Mouse (Mus musculus): ENCODE results near the gene Cdkn2d.
"Not testable (repeated sequence)": the region's sequence is repeated elsewhere in the genome, so short reads cannot be mapped to it uniquely, and the experiment has no call there.

Gene Cdkn2d

DNA sequence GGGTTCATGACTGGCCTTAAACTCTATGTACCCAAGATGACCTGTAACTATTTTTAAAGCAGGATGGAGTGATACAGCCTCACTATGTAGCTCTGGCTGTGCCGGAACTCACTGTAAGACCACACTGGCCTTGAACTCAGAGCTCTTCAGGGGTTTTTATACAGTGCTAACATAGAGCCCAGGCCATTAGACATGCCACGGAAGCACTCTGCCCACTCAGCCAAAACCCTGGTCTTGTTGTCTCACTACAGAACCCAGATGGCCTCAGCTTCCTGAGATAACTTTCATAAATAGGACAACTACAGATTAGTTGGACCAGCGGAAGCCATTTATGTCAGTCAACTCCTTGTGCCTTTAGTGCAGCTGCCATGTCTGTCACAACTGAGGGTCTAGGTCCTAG, 16.9 kb downstream of the Cdkn2d start:
- no peak for DNase-seq

DNA sequence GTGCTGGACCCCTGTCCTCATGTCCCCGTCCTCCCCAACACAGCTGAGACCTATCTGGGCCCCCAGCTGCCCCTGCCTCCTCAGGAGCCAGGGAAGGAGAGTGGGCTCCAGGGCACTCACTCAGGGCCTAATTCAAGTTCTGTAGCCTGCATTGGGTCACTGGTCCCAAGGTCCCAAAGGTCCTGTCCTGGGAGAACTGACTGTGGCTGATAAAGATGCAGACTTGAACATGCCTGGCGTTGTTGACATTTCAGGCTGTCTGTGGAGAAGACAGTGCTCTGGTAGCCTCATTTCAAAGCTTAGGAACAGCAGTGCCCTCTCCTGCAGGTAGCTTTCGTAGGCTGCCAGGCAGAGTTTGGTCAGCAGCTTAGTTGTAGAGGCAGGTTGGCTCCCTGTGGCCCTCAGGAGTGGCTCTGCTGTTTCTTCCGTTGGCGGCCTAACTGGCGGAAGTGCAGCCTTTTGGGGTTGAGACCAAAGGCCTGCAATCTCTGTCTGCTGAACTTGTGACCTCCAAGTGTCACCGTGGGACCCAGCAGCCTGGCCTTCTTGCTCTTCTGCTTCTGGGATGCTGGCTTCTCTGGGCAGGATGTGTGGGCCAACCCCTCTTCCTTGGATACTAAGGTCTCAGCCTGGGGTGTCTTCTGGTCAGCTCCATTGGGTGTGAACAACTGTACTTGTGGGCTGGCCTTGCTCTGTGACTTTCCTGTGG, 17.5 kb downstream of the Cdkn2d start:
- no peak for DNase-seq

DNA sequence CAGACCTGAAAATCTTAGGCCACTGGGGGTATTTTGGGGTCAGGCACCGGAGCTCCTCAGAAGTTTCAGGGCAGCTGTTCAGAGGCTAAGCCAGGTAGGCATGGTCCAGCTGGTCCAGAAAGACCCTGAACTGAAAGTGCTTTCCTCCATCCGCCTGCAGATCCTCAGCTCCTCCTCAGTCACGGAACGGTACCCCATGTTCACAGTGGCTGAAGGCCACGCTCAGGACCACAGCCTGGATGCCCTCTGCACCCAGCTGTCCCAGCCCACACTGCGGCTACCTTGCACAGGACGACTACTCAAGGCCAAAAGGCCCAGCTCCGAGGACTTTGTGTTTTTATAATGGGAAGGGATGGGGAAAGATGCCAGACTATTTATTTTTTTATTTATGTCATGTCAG, 18.1 kb downstream of the Cdkn2d start:
- no peak for DNase-seq

DNA sequence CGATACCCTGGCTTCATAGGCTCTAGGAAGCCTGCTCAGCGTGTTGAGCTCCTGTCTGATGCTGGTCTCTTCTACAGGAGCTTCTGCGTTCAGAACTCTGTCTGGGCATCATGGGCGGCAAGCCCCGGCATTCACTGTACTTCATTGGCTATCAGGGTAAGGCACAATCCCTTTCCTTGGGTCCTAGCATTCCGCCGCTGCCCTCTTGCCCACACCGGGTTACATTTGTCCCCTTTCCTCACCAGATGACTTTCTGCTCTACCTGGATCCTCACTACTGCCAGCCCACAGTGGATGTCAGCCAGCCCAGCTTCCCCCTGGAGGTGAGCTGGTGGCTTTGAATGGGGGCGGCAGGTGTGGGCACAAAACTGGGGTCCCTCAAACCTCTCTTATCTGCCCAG, 18.8 kb downstream of the Cdkn2d start:
- no peak for DNase-seq

DNA sequence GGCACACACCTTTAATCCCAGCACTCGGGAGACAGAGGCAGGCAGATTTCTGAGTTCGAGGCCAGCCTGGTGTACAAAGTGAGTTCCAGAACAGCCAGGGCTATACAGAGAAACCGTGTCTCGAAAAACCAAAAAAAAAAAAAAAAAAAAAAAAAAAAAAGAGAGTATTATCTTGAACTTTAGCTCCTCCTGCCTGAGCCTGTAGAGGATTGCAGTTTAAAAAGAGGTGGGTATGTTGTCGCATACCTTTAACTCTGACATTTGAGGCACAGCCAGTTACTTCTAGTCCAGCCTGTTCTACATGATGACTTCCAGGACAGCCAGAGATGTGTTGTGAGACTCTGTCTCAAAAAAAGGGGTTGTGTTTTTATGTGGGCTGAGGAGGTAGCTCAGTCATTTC, 21.6 kb downstream of the Cdkn2d start:
- not testable (repeated sequence) for DNase-seq

DNA sequence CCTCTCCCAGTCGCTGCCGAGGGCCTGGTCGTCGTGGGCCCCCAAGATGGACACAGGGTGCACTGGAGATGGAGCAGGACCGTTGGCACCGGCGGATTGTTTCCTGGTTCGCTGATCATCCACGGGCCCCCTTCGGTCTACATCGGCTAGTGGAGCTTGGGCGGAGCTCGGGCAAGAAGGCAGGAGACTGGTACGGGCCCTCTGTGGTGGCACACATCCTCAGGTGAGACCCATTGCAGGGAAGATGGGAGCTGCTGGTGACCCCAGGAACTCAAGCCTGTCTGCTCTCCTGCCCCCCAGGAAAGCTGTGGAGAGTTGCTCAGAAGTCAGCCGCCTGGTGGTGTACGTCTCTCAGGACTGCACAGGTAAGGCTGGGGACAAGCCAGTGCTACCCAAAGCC, 22.9 kb downstream of the Cdkn2d start:
- DNase-seq, result no peak

GRCm38 (mm10) chr9:21266889-21267288, 24.3 kb downstream of the Cdkn2d start:
- no peak for DNase-seq

DNA sequence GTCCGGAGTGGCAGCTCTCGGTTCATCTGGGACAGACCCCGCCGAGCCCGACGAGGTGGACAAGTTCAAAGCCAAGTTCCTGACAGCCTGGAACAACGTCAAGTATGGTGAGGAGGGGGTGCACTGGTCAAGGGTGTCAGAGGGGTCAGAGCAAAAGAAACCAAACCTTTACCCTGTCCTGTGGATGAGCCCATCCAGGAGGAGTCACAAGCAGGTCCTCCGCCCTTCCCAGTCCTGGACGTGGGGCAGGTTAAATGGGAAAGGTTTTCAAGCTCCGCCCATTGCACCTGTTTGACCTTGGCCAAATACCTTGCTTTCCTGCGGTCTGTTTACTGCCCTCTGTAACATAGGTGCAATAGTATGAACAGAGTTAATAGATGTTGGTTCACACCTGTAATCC, 25.6 kb downstream of the Cdkn2d start:
- peak; percentile 79 for DNase-seq

GRCm38 (mm10) chr9:21265000-21265561, 26.1 kb downstream of the Cdkn2d start, which contains the start of gene Atg4d:
Atg4d (plus strand) TSS chr9:21265293.
- DNase-seq, result peak; percentile 99

DNA sequence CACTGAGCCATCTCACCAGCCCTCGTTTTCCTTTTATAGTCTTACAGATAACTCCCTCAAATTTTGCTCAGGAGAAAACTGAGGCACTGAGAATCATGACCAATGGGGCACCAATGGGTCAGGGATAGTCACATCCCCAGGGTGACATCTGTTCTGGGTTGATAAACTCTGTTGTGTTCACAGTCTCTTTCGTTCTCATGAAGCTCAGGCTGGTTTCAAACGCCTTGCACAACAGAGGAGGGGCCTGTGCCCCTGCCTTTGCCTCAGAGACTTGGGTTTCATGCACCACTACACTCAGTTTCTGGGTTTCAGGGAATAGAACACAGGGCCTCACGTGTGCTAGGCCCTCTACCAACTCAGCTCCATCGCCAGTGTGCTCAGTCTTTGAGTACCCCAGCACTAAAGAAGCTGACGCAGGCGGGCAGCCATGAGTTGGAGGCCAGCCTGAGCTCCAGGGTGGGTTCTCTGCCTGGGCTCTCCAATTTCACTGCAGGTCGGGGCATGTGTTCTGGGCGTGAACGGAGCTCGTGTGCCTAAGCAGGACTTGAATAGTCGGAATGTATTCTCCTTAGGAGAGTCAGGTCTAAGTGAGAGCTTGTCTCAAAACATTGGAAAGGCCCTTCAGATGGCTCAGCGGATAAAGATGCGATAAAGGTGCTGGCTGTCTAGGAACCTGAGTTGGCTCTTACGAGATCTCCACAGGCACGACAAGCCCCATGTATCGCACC, 26.8 kb downstream of the Cdkn2d start:
- no peak for DNase-seq

GRCm38 (mm10) chr9:21261831-21262230, 29.4 kb downstream of the Cdkn2d start:
- DNase-seq, result no peak

DNA sequence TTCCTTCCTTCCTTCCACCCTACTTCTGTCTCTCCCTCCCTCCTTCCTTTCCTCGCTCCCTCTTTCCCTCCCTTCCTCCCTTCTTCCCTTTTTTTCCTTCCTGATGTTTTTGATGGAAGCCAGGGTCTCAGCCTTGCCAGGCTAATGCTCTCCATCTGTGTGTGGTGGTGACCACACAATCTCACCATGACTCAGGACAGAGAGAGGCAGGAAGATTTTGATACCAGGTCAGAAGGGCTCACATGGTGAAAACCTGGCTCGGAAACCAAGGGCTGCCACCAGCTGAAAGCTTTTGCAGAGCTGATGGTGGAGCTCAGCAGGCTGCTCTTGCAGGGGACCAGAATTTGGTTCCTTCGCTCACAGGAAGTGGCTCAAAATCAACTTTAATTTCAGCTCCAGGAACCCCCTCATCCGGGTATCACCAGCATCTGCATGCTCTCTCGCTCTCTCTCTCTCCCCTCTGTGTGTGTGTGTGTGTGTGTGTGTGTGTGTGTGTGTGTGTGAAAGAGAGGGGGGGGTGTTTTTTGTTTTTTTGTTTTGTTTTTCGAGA, 30.6 kb downstream of the Cdkn2d start:
- DNase-seq, result no peak

- not testable (repeated sequence) for DNase-seq
Measured at GRCm38 (mm10) chr9:21256349-21256748, 34.9 kb downstream of the Cdkn2d start.

DNA sequence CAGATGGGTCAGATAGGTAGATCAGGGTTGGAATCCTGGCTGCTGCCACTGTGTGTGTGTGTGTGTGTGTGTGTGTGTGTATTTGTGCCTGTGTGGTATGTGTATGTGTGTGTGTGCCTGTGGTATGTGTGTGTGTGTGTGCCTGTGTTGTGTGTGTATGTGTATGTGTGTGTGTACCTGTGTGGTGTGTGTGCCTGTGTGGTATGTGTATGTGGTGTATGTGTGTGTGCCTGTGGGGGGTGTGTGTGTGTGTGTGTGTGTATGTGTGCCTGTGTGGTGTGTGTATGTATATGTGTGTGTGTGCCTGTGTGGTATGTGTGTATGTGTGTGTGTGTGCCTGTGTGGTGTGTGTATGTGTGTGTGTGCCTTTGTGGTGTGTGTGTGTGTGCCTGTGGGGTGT, 36.5 kb downstream of the Cdkn2d start:
- no peak for DNase-seq

GRCm38 (mm10) chr9:21251116-21251735, 40.0 kb downstream of the Cdkn2d start:
- no peak for DNase-seq

DNA sequence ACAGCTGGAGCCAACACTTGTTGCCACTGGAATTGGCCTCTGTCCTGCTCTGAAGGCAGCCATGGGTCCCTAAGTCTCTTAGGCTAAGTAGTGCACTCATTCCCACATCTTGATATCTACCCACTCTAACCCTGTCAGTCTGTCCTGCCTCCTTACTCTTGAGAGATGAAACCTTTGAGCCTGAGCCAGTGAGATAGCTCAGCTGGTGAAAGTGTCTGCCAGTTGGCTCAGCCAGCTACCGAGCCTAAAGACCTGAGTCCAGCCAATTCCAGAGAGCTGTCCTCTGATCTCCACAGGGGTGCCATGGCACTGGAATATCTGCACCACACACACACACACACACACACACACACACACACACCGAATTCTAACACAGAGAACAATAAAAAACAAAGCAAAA, 40.7 kb downstream of the Cdkn2d start:
- DNase-seq, result no peak

DNA sequence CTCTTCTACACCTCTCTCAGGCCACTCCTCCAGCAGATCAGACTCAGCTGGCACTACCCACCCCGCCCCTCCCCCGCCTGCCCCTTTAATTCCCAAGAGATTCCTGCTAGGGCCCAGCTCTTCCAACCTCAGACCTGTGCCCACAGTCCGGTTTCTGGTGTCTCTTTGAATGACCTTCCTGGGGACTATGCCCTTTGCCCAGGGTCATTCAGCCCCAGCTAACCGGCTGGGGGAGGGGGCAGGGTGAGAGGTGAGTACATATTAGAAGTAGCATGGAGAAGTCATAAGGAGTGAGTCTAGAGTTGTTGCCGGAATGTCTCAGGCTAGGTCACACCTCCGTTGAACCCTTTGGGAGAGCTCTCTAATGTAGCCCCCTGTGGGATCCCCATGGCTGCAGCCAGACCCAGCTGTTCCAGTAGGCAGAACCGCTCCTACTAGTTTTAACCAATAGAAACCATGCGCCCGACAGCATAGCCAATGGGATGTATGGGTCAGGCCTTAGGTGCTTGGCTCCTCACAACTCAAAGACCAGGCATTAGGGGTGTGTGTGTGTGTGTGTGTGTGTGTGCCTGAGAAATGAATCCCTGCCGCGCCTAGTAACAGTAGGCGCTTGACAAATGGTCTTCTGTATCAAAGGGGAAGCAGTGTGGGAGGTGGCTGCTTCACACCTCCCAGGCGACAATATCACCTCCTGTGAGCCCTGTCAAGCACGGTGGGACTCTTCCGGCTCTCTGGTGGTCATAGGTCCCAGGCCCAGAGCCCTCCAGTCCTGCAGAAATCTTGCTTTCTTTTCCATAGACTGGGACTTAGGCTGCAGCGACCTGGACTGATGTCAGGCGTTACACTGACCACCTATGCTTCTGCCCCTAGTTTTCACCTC, 41.3 kb downstream of the Cdkn2d start:
- DNase-seq, result no peak

DNA sequence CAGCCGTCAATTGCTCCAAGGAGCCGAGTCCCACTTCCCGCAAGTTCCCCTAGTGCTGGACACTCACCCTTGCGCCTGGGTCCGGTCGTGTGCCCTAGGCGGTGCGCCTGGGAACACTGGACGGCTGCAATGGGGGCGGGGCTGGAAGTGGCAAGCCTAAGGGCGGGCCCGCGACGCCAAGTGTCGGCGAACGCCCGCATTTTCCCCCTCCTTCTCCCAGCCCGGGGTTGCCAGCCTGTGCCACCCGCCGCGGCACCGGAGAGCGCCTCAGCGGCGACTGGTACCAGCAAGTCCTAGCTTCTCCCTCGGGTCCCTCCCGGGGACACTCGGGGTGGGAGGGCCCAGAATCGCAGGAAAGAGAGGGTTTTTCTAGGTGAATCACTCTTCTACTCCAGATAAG, 42.9 kb downstream of the Cdkn2d start, which contains the start of gene S1pr5:
S1pr5 (minus strand) TSS at position 118 of the 400 bp plus-strand sequence.
- DNase-seq, result peak; percentile 55

DNA sequence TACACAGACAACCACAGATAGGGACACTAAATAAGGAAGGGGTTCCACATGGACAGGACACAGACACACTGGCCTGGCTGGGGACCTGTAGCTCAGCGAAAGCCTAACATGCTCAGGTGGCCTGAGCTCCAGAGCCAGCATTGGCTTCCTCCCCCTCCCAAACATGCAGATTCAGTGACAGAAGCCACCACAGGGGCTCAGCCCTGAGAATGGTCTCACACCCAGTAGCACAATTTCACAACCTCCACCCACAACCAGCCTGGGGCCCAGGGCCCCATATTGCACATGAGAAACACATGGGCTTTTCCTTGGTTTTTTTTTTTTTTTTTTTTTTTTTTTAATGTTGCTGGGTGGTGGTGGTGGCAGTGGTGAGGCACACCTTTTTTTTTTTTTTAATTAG, 44.9 kb downstream of the Cdkn2d start:
- DNase-seq, result no peak

DNA sequence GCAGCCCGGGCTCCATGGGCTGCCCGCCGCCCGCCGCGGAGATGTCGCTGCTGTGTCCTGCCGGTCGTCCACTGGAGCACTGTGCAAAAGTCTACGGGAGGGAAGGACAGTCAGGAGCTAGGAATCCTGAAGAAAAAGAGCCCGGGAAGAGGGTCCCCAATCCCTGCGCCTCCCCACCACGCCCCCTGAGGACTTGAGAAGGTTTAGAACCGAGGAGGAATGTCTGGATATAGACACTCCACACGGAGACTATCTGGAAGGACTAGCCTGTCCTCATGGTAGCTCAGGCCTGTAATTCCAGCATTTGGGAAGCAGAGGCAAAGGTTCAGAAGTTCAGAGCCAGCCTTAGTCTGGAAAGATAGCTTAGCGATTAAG, 46.1 kb downstream of the Cdkn2d start:
- DNase-seq, result no peak

- DNase-seq, result no peak
Measured at GRCm38 (mm10) chr9:21244428-21245112, 46.6 kb downstream of the Cdkn2d start.
